Mouse (Mus musculus): Measurements from ENCODE around the gene Gm42674.
A peak's percentile ranks its signal among the peaks of the same experiment; 100 is the strongest.

The Gm42674 gene

GRCm38 (mm10) chr3:90626266-90627021 lies 24.7 kb downstream of the Gm42674 start:
- no peak for DNase-seq

GRCm38 (mm10) chr3:90627366-90627765 lies 25.7 kb downstream of the Gm42674 start:
- no peak for DNase-seq

DNA sequence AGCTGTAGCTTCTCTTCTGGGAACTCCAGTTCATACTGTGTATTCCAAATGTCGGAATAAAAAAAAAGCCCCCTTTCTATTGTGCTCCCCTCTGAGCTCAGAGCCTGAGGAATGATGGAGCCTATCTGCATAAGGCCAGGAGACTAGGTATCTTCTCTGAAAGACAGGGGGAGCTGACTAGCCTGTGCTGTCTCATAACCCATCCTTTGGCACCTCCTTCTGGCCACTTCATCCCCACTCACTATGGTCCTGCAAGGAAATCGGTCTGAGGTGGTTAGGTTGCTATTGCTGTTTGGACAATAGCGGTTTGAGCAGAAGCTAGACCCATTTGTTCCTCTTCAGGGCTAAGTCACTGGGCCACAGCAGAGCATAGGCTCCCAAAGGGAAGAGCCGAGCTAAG lies 26.1 kb downstream of the Gm42674 start:
- peak; percentile 32 for DNase-seq

GRCm38 (mm10) chr3:90629298-90629697 lies 27.6 kb downstream of the Gm42674 start:
- DNase-seq: no peak

DNA sequence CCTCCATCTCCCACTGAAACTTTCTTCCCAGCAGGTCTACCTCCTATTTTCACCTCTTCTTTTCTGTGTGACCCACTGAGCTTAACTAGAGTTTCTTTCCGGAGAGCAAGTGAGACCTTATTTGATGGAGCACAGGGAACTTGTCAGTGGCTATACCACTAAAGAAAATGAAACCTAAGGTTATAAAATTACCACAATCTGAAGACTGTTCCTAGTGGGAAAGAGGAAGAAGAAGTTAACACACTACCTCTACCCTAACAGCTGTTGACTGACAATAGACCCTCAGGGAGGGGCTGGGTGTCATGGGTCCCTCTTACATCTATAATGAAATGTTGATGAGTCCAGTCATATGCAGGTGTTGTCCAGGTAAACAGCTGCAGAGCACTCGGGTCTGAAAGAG lies 30.3 kb downstream of the Gm42674 start:
- no peak for DNase-seq

- no peak for DNase-seq
Measured at GRCm38 (mm10) chr3:90638511-90639275, 37.0 kb downstream of the Gm42674 start.

DNA sequence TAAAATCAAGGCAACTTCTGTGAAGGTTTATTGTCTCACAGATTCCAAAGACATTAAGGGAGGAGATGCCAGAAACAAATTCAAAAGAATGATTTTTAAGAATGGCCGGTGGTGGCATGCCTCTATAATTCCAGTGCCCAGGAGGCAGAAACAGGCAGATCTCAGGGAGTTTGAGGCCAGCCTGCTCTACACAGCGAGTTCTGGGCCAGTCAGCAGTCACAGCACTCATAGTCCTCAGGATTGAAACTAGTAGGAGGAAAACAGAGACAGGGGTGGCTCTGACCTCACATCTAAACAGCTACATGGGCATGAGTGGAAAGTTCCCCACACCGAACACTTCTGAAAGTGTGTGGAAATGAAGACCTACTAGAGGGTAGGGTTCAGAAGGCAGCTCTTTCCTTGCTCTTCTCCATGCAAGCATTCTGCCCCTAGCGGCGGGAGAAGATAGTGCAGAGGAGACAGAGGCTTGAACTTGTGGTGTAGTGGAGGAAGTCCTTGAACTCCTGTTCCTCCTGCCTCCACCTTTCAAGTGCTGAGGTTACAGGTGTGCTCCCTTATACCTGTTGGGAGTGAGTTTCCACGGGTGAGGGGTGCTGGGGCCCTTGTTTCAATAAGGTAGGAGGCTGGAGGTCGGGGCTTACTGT lies 37.9 kb downstream of the Gm42674 start:
- DNase-seq: peak; percentile 33

DNA sequence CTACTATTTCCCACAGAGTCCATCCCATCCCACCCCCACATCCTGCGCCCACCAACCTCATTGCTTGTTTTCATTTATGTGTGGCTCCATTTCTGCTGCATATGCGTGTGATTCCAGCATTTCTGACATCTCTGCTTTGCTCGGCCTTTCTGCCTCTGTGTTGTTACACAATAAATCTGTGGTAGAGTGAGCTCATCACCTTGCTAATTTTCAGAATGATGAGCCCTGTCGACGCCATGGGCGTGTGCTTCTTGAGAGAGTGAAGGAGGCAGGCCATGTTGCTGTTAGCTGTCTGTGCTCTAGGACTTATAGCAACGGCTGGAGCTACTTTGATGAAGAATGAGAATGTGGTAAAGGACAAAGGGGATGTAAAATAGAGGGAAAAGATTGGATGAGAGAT lies 39.3 kb downstream of the Gm42674 start:
- no peak for DNase-seq

GRCm38 (mm10) chr3:90644220-90644619 lies 42.5 kb downstream of the Gm42674 start:
- DNase-seq: peak; percentile 69

- no peak for DNase-seq
Measured at GRCm38 (mm10) chr3:90647291-90647690, 45.6 kb downstream of the Gm42674 start.

DNA sequence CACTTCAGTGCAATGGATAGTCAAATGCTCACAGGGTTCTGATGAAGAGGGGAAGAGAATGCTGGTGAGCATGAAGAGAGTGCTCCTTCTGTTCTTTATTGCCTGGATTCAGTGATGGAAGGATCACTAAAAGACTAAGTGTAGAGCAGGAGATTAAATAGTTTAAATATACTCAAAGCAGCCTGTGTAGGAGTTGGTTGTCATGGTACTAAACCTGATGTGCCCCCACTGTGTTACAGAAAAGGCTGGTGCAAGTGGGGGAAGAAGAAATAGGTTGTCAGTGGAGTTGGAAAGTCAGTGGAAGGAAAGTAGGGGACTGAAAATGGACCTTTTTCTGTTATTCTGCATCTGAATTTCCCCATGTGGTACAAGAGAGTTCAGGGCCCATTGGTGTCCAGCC lies 47.3 kb downstream of the Gm42674 start:
- DNase-seq: no peak

DNA sequence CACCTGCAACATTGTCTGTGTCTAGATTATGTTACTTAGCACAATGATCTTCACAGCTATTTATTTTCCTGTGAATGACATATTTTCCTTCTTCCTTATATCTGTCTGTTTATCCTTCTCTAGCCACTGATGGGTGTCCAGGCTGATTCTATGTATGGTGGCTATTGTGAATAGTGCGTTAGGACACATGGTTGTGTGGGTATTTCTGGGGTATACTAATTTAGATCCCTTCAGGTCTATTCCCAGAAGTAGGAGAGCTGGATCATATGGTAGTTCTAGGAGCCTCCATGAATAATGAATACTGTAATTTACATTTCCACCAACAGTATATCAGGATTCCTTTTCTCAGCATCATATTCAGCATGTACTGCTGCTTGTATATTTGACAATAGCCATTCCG lies 48.1 kb downstream of the Gm42674 start:
- no peak for DNase-seq

DNA sequence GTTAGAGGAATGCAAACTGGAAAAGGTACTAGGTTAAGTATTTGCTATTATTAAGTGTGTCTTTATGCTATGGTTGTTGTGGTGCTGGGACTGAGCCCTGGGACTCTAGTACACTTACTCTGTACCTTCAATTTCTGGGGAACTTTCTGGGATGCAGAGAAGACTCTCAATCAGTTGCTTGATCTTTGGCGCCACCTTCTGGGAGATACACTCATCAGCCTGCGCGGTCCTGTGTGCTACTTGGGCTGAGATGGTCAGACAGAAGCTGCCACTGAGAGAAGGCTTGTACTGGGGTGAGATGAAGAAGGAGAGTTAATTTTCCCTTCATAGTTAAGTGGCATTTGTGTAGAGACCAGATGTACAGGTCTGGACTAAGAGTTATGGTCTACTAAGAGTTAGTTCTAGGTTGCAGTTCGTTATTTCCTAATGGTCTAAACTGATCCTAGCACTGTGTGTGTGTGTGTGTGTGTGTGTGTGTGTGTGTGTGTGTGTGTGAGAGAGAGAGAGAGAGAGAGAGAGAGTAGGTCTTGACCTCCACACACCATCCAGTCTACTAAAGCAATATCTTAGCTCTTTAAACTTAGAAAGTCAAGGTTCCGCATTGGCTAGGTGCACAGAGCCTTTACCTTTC lies 51.3 kb downstream of the Gm42674 start:
- DNase-seq: peak; percentile 70

DNA sequence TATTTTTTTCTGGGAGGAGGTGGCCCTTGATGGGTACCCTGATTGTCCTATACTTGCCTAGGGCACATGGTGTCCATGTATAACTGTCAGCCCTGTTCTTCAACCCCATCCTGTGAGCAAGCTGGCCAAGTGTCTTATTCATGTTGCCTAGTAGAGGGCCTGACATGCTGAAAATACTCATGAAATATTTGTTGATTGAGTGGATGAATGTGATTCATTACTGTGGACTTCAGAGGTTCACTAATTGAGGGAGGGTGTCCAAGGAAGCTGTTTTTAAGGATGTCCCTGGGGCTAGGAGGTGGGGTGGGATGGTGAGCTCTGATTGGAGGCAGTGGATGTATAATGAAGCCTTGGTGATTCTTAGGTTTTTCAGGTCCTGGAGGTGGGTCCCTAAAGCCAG lies 52.0 kb downstream of the Gm42674 start, which contains the start of gene S100a7a:
S100a7a (plus strand) TSS at position 301 of the 400 bp plus-strand sequence.
- DNase-seq: no peak

Measured in kidney, adult 9 months (tissue).